Mouse (Mus musculus) liver, embryonic 14.5 days (tissue): ENCODE measurements around the gene Mras. TPM values are rescaled to one million over a fixed set of nuclear protein-coding genes. Genes with fewer than 3 reads are reported as not detected.

Experiments used
- ATAC-seq: fragments of 200-750 bp; cut with Nextera tagmentation; 2 replicates; pipeline ENCODE4 v1.8.0; 2017; ENCODE audit warnings: moderate number of reproducible peaks, mild to moderate bottlenecking, moderate library complexity; ENCODE audit not compliant: insufficient read depth
- DNase-seq, 3 experiments: peaks; one replicate each; pipeline ENCODE4 v3.0.0-alpha.2; 2012 to 2013; ENCODE audit warnings: low read depth in 3 of 3, low spot score in 3 of 3
- H3K27ac ChIP-seq: fragments of 300-500 bp; sonication (generic); 2 replicates; pipeline ENCODE4 v1.5.1; 2014; ENCODE audit warnings: moderate library complexity, mild to moderate bottlenecking, control low read depth, inconsistent platforms
- H3K27me3 ChIP-seq: fragments of 300-500 bp; sonication (generic); 2 replicates; pipeline ENCODE4 v1.6.1; 2014; ENCODE audit warnings: mild to moderate bottlenecking, low read length, moderate library complexity; ENCODE audit not compliant: control insufficient read depth, insufficient read depth
- H3K36me3 ChIP-seq: fragments of 300-500 bp; sonication (generic); replicated peaks from 2 replicates; pipeline ENCODE4 v1.6.1; 2014; ENCODE audit warnings: low read depth; ENCODE audit not compliant: control insufficient read depth, insufficient read depth
- H3K4me1 ChIP-seq, 2 experiments: fragments of 200-500 bp in 1 of 2; fragments of 300-500 bp in 1 of 2; sonication (generic) in 1 of 2; replicated peaks; 2 replicates each; pipeline ENCODE4 v1.6.1; 2012 to 2014; ENCODE audit warnings: antibody characterized with exemption in 1 of 2, inconsistent platforms in 1 of 2, low read length in 1 of 2; ENCODE audit not compliant: control insufficient read depth in 2 of 2, insufficient read depth in 2 of 2
- H3K4me2 ChIP-seq: fragments of 300-500 bp; sonication (generic); 2 replicates; pipeline ENCODE4 v1.6.1; 2014; ENCODE audit warnings: low read depth, mild to moderate bottlenecking, control low read depth, moderate library complexity
- H3K4me3 ChIP-seq, 2 experiments: fragments of 200-500 bp in 1 of 2; fragments of 300-500 bp in 1 of 2; sonication (generic) in 1 of 2; 2 replicates each; pipeline ENCODE4 v1.5.1; 2012 to 2014; ENCODE audit warnings: low read depth in 2 of 2, low read length in 2 of 2, mild to moderate bottlenecking in 2 of 2, control low read depth in 1 of 2, inconsistent platforms in 1 of 2, moderate library complexity in 1 of 2; ENCODE audit not compliant: insufficient read depth in 1 of 2
- H3K9ac ChIP-seq: fragments of 300-500 bp; sonication (generic); replicated peaks from 2 replicates; pipeline ENCODE4 v1.6.1; 2014; ENCODE audit warnings: mild to moderate bottlenecking, control low read depth, moderate library complexity
- H3K9me3 ChIP-seq: fragments of 300-500 bp; sonication (generic); 2 replicates; pipeline ENCODE4 v1.6.1; 2016; ENCODE audit warnings: low read length, mixed read lengths; ENCODE audit not compliant: control insufficient read depth
- CTCF ChIP-seq: IDR thresholded peaks from 2 replicates; pipeline ENCODE4 v1.5.1; 2016; ENCODE audit warnings: antibody characterized with exemption, low read depth, control low read depth
- EP300 ChIP-seq: IDR thresholded peaks from 2 replicates; pipeline ENCODE4 v1.6.1; 2016; ENCODE audit warnings: antibody characterized with exemption, low read depth
- WGBS: fragments of 180-500 bp; shearing (Covaris S2); extraction: QIAGEN DNeasy Blood & Tissue Kit; methylation state at CpG from one replicate; pipeline ENCODE4 v1.1.7; 2014; ENCODE audit not compliant: insufficient replicate concordance; 5-methylcytosine and 5-hydroxymethylcytosine counted together
- polyA plus RNA-seq, 2 experiments: library from polyadenylated mRNA; depleted of rRNA in 1 of 2; stranded (reverse) in 1 of 2; unstranded in 1 of 2; fragments of >200 nt; fragmentation: Nextera tagmentation in 1 of 2; extraction: Ambion mirVana in 1 of 2; gene quantifications; 2 replicates each; pipeline versions ENCODE4 v1.2.1 to v1.2.3; 2012 to 2014

Gene Mras
- polyA plus RNA-seq, 2 experiments = 2.7 to 3.5 TPM

DNA sequence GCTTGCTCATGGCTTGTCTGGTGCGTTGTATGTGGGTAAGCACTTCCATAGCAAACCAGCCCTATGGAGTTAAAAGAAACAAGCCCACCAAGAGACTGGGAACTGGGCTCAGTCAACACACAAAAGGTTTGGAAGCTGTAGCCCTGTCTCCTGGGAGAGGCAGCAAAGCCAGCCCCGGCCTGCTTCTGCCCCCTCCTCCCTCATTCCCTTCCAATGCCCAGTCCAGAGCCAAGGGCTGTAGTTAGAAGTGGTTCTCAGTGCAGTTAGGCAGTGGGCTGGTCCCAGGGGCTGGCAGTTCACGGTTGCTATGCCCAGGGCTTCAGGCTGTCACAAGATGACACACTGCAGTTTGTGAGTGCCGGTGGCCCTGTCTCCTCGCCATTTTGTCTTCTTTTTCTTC, 49.1 kb downstream of the Mras start:
- TF ChIP-seq CTCF (no peak), EP300 (no peak)
- 54% methylated on average over 5 of the region's 5 CpGs for WGBS

DNA sequence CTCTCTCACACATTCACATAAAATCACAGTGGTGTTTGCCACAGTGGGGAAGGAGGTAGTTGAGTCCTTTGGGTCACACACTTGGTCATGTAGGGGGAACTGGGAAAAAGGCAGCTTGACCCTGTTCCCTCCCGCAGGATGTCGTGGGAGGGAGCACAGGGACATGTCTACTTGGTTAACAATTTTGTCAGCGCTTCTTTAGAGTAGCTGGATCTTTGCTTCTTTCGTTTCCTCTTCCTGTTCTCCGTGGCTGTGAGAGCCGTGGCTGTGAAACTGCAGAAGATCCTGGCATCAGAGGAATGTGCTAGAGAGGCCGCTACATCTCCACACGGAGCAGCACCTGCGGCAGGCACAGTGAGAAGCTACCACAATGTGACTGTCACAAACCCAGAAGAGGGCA, 54.6 kb downstream of the Mras start:
- TF ChIP-seq EP300 (no peak), CTCF (no peak)
- H3K4me3 ChIP-seq = no peak overlapping the region
- no peak overlapping the region for H3K4me2 ChIP-seq
- H3K27me3 ChIP-seq = no peaks in the 10 kb centered on the region
- H3K27ac ChIP-seq = no peak overlapping the region
- no peak for ATAC-seq
- 51% methylated on average over 9 of the region's 9 CpGs for WGBS
- no peaks in the 10 kb centered on the region for H3K9me3 ChIP-seq
- no peak overlapping the region for H3K9ac ChIP-seq
- H3K36me3 ChIP-seq = no peaks in the 10 kb centered on the region
- DNase-seq = no peak
- peaks cover 0 to 4% of the 10 kb centered on the region in 2 experiments; a peak in 1 of 4 replicates for H3K4me1 ChIP-seq

More for the DNA sequence above, 49.1 kb downstream of the Mras start:
- no peaks in the 10 kb centered on the region for H3K36me3 ChIP-seq
- ATAC-seq (no peak), DNase-seq (no peak)
- H3K27ac ChIP-seq = no peak overlapping the region
- H3K9me3 ChIP-seq = no peaks in the 10 kb centered on the region
- no peaks in the 10 kb centered on the region for H3K27me3 ChIP-seq
- H3K4me2 ChIP-seq = no peak overlapping the region
- no peak overlapping the region for H3K9ac ChIP-seq
- H3K4me1 ChIP-seq = peaks cover 0 to 8% of the 10 kb centered on the region in 2 experiments; a peak in 1 of 4 replicates
- no peak overlapping the region for H3K4me3 ChIP-seq

DNA sequence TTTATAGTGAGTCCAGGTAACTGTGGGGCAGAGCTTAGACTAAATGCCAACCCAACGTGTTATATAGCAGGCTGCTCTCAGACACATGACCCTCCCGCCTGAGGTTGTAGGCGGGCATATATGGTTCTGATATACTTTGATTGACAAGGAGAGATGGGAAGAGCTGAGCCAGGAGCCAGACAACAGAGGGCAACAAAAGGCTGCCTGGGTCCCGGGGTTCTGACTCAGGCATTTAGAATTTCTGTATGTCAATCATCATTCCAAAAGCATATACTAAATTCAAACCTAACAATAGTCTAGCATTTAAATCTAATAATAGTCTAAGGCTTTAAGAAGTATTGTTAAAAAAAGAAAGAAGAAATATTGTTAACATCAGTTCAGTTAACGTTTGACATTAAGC, 58.0 kb downstream of the Mras start:
- WGBS = 37% methylated on average over 5 of the region's 5 CpGs
- DNase-seq = no peak
- Histone ChIP-seq H3K9ac (no peak overlapping the region), H3K36me3 (no peaks in the 10 kb centered on the region), H3K27me3 (no peaks in the 10 kb centered on the region), H3K4me1 (peaks cover 0 to under 1% of the 10 kb centered on the region in 2 experiments; a peak in 1 of 4 replicates), H3K4me2 (no peak overlapping the region), H3K27ac (no peak overlapping the region), H3K9me3 (no peaks in the 10 kb centered on the region), H3K4me3 (no peak overlapping the region)
- no peak for ATAC-seq
- no peak for TF ChIP-seq EP300
- no peak for TF ChIP-seq CTCF

DNA sequence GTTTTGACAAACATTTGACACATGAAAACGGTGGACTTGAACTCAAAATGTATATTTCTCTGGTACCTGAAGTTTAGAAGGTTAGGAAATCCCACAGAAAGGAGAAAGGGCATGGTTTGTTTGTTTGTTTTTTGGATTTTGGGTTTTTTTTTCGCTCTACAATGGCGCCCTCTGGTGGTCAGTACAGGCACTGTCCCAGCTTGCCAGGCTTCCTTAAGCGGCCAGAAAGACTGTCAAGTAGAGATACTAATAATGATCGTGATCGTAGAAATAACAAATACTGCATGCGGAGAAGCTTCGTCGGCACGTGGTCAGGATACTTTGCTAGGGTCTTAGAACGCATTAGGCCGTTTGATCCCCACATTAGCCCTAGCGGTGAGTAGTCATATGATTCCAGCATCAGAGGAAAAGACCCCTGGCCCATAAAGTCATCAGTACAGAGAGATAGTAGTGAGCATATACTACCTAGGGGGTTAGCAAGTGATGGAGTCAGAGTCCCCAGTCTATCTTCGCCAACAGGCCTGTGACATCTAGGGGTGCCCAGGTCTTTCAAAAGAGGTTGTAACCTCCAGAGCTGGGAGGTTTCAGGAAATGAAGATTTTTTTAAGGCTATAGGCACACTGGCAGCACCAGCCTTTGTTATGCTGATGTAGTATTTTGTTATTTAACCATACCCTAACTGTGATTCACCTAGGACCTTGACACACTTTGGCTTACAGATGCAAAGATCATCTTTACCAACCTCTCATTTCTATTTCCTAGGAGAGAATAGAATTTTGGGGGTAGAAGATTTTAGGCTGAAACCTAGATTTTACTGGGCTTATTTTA, 60.4 kb downstream of the Mras start:
- H3K27ac ChIP-seq = no peak overlapping the region
- H3K36me3 ChIP-seq = no peaks in the 10 kb centered on the region
- no peak overlapping the region for H3K4me3 ChIP-seq
- TF ChIP-seq CTCF (peak; percentile 87), EP300 (no peak)
- H3K4me1 ChIP-seq = no peaks in the 10 kb centered on the region
- no peaks in the 10 kb centered on the region for H3K9me3 ChIP-seq
- H3K9ac ChIP-seq = no peak overlapping the region
- 7% methylated on average over 14 of the region's 14 CpGs for WGBS
- ATAC-seq = no peak
- peak in 1 of 3 experiments; percentile 30 for DNase-seq
- H3K27me3 ChIP-seq = no peaks in the 10 kb centered on the region
- H3K4me2 ChIP-seq = no peak overlapping the region

DNA sequence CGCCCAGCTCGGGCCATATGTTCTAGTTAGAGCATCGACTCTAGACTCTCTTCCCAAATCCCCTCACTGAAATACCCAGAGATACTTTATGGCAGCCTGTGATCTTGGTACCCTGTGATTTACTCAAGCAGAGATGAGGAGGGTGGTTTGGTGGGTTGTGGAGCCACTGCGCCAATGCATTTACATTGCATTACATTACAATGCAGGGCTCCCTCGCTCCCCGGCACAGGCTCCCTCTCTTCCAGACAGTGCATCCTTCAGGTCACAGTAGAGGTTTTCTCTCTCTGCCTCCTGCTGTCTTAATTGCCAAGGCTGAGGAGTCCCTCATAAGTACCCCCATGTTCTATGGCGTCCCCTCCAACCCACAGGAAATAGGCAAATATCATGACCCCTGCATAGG, 68.8 kb downstream of the Mras start:
- Histone ChIP-seq H3K4me1 (no peaks in the 10 kb centered on the region), H3K36me3 (no peaks in the 10 kb centered on the region), H3K27ac (no peak overlapping the region), H3K9me3 (no peaks in the 10 kb centered on the region), H3K4me3 (no peak overlapping the region), H3K4me2 (no peak overlapping the region), H3K27me3 (no peaks in the 10 kb centered on the region), H3K9ac (no peak overlapping the region)
- no peak for DNase-seq
- WGBS = 67% methylated on average over 7 of the region's 7 CpGs
- no peak for TF ChIP-seq CTCF
- no peak for TF ChIP-seq EP300
- ATAC-seq = no peak
